Mouse (Mus musculus): ENCODE data around the gene Svs4. TPM values are rescaled to one million over a fixed set of nuclear protein-coding genes. Genes with fewer than 3 reads are reported as not detected.
"Not testable (repeated sequence)": the region's sequence is repeated elsewhere in the genome, so short reads cannot be mapped to it uniquely, and the experiment has no call there.

Gene Svs4
- total RNA-seq (2021), result not detected
- long read RNA-seq, experiment 1, result 0 reads
- long read RNA-seq, experiment 2, result 0 reads

DNA sequence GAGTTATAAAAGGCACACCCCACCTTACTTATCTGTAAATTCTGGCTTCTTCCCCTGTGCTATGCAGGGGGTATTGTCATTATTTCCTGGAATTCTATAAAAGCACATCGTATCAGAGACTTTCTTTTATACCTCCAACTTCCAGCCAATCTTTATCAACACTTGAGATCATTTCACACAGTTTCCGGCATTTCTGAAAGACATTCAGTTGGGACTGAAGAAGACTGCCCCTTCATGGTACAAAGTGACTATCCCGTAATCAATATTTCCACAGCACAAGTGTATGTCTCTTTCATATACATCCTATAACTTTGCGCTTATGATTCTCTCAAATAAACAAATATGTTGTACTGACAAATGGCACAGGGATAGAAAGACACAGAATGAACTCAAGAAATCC, at the start of gene Svs4:
TSS of gene Svs4 (minus strand) at position 101 of the 400 bp plus-strand sequence.
- intact Hi-C loops (cut with DNase I), result no loop called here
- no peak for DNase-seq

DNA sequence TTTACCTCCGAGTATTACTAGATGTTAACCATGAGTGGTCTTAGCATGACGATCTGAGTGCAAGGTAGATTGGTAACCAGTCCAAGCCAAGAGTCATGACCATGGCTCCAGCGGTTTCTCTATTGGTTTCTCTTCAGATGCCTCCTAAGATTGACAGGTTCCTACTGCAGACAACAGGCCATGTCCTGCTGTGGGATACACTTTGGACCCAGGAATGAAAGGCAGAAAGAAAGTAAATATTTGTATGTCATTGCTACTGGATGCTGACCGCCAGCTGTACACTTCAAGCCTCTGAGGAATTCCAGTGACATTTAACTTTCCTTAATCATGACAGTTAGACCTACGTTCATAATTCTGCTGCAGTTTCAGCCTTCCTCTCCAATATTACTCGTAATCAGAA, 42.7 kb upstream of the Svs4 start:
- intact Hi-C loops (cut with DNase I), result no loop called here
- DNase-seq, result no peak

DNA sequence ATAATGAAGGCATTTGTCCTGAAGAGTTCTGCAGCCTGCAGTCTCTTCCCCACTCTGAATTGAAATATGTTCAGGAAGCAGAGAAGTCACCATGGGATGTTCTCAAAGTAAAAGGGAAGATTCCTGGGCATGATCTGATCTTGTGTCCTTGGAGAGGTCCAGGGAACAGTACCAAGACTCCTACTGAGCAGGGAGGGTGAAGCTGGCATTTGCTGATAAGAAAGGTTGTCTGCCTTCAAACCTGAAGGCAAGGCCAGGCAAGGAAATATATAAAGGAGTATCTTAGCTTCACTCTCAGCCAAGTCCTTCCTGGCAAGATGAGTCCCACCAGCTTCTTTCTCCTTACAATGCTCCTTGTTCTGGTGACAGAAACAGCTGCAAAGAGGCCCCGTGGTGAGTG, 38.2 kb upstream of the Svs4 start, which contains the start of gene Svs6:
TSS of gene Svs6 (plus strand) at position 301 of the 400 bp plus-strand sequence.
- intact Hi-C loops (cut with DNase I); DNase-seq: not testable (repeated sequence)

DNA sequence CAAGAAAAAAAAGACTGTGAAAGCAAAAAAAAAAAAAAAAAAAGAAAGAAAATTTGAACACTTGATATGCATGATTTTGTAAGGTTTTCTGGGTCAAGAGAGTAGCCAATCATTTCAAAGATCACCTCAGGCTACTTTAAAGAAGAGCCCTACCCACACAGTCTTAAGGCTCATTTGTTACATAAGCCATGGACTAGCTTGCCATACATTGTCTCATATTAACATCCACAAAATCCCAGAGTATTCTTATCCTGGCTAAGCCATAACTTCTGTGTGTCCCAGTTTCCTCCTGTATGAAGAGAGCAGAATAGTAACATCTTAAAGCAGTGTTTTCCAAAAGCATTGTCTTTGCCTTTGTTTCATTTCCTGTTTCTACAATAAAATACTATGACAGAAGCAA, 37.2 kb upstream of the Svs4 start:
- DNase-seq; intact Hi-C loops (cut with DNase I): not testable (repeated sequence)

DNA sequence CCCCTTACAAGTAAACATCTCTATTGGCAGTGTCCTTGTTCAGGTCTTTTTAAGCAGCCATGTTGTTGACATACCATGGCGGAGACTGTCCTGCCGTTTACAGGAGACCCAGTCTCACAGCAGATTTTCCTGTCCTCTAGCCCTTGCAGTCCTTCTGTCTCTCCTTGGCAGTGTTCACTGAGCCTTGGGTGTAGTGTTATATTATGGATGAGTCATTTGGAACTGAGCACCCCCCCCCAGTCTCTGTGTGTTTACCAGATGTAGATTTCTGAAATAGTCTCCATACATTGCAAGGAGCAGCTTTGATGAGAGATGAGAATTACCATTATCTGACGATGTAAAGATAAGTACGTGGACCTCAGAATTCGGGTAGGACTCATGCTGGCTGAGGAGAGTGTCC, 34.3 kb upstream of the Svs4 start:
- intact Hi-C loops (cut with DNase I), result no loop called here
- DNase-seq, result no peak

DNA sequence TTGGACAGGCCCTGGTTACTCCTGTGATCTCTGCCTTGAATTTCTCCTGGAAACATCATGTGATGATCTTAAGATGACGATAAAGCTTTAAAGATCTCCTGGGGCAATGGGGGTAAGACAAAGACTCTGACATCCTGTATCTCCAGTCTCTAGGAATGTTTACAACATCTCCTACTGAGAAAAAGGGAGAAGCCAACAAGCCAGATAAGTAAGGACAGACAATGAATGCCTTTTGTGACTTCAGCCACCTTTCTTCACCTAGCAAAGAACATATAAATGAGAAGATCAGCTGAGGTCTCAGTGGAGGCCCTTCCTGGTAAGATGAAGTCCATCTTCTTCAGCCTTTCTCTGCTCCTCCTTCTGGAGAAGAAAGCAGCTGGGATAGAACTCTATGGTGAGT, 10.7 kb upstream of the Svs4 start, which contains the start of gene Svs3a:
TSS of gene Svs3a (plus strand) at position 301 of the 400 bp plus-strand sequence.
- intact Hi-C loops (cut with DNase I); DNase-seq: not testable (repeated sequence)

DNA sequence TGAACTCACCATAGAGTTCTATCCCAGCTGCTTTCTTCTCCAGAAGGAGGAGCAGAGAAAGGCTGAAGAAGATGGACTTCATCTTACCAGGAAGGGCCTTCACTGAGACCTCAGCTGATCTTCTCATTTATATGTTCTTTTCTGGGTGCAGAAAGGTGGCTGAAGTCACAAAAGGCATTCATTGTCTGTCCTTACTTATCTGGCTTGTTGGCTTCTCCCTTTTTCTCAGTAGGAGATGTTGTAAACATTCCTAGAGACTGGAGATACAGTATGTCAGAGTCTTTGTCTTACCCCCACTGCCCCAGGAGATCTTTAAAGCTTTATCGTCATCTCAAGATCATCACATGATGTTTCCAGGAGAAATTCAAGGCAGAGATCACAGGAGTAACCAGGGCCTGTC, 21.7 kb downstream of the Svs4 start, which contains the start of gene Svs3b:
TSS of gene Svs3b (minus strand) at position 101 of the 400 bp plus-strand sequence.
- DNase-seq; intact Hi-C loops (cut with DNase I): not testable (repeated sequence)

DNA sequence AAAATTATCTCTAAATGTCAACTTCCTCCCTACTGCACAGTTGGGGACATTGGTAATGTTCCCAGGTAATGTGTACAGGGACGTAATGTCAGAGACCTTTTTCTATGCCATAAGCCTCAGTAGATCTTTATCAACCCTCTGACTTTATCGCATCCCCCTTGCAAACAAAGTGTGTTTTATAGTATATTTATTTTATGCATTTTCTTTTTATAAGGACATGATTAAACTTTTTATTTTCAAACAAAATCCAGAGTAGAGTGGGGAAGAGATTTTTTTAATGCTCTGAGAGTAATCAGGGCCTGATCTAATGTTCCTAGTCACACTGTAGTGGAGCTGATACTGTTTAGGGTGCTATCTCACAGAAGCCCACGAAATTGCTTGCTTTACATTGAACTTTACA, 39.9 kb downstream of the Svs4 start, which contains the start of gene Svs2:
TSS of gene Svs2 (minus strand) at position 101 of the 400 bp plus-strand sequence.
- DNase-seq, result no peak
- intact Hi-C loops (cut with DNase I), result no loop called here

DNA sequence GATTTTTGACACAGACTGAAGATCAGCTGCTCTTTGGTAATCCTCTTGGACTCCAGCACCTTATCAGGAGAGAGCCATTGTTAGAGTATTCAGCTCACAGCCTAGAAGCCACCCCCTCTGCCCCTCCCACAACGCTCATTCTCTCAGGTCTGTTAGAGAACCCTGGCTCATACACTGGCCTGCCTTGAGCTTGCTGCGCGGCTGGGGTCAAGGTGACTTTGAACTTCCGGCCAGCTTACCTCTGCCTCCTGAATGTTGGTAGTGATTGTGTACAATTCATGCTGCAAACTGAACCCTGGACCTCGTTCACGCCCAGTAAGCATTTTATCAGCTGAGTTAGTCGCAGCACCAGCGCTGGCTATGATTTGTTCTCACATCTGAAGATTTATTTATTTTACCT, 45.6 kb downstream of the Svs4 start:
- no peak for DNase-seq

DNA sequence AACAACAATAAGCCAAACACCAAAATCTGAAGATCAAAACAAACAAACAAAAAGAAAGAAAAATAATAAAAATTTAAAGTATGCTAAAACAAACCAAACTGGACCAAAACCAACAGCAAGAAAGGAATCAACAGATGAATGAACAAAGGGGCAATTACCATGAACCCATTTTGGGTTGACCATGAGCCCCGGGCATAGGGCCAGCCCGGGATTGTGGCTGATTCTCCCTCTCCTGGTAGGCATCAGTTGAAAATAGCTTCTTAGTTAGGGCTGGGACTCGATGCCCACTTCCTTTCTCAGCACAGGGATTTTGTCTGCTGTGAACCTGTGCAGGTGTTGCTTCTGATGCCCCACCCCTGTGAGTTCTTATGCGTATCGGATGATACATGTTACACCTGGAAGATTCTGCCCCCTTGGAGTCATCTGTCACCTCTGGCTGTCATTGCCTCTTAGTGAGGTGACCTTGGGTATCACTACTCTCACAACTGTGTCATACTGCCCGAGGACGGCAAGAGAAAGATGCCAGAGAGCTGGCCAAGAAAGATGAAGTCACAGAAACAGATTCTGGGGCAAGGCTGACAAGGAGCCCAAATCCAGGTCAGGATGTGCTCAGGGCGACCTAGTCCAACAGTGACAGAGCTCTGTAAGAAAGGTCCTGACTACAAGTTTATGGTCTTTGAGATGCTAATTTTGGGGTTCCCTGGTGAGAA, 49.7 kb downstream of the Svs4 start:
- intact Hi-C loops (cut with DNase I), result no loop called here
- DNase-seq, result no peak

More for the DNA sequence above, 45.6 kb downstream of the Svs4 start:
- intact Hi-C loops (cut with DNase I), result no loop called here

Other genes with a start within 250 kb of the Svs4 start
- 10 to 100 TPM; 17.0 to 20.4 TPM for gene Stk4, start 208.1 kb downstream of the Svs4 start, total RNA-seq (2021)
- 10 to 100 TPM; 19.3 to 19.9 TPM for gene Tomm34, start 207.3 kb downstream of the Svs4 start, total RNA-seq (2021)
- not detected for gene Kcns1, start 107.3 kb downstream of the Svs4 start, total RNA-seq (2021)
- not detected for gene Wfdc5, start 95.7 kb downstream of the Svs4 start, total RNA-seq (2021)
- gene Wfdc12, start 87.9 kb downstream of the Svs4 start, total RNA-seq (2021), result not detected
- not detected for gene Wfdc15a, start 78.3 kb downstream of the Svs4 start, total RNA-seq (2021)
- gene Wfdc15b, start 56.8 kb downstream of the Svs4 start, total RNA-seq (2021), result not detected
- gene Svs2, start 40.0 kb downstream of the Svs4 start, total RNA-seq (2021), result not detected
- not detected for gene Svs3b, start 21.8 kb downstream of the Svs4 start, total RNA-seq (2021)
- not detected for gene Svs3a, start 10.8 kb upstream of the Svs4 start, total RNA-seq (2021)
- gene Svs6, start 38.3 kb upstream of the Svs4 start, total RNA-seq (2021), result not detected
- not detected for gene Svs5, start 54.3 kb upstream of the Svs4 start, total RNA-seq (2021)
- 1 to 10 TPM; 1.4 to 3.6 TPM for gene Slpi, start 110.6 kb upstream of the Svs4 start, total RNA-seq (2021)
- not detected for gene Rbpjl, start 124.7 kb upstream of the Svs4 start, total RNA-seq (2021)
- gene Matn4, start 126.7 kb upstream of the Svs4 start, total RNA-seq (2021), result 1 to 10 TPM; 1.2 to 1.5 TPM
- 10 to 100 TPM; 20.0 to 27.0 TPM for gene Sdc4, start 165.4 kb upstream of the Svs4 start, total RNA-seq (2021)
- gene Sys1, start 178.5 kb upstream of the Svs4 start, total RNA-seq (2021), result 10 to 100 TPM; 21.2 to 21.9 TPM
- 1 to 10 TPM; 3.0 to 5.3 TPM for gene Gm20458, start 182.5 kb upstream of the Svs4 start, total RNA-seq (2021)
- not detected for gene Trp53tg5, start 195.3 kb upstream of the Svs4 start, total RNA-seq (2021)
- gene Dbndd2, start 207.6 kb upstream of the Svs4 start, total RNA-seq (2021), result 10 to 100 TPM; 17.9 to 19.0 TPM
- 10 to 100 TPM; 43.1 to 45.9 TPM for gene Pigt, start 219.1 kb upstream of the Svs4 start, total RNA-seq (2021)